Mouse (Mus musculus) ES-Bruce4 (cell line): ENCODE results near the gene Dao.

Source experiments
- CTCF ChIP-seq: IDR thresholded peaks from one replicate; pipeline ENCODE4 v1.8.1; 2011; ENCODE audit warnings: low read depth, low read length
- POLR2A ChIP-seq: IDR thresholded peaks from one replicate; pipeline ENCODE4 v1.8.1; 2011; ENCODE audit warnings: low read length; ENCODE audit not compliant: insufficient read depth

- TF ChIP-seq CTCF (no peak), POLR2A (no peak)
These were observed 20.0 kb upstream of the Dao start for GRCm38 (mm10) chr5:113983541-113983940.
